Mouse (Mus musculus) erythroblast, adult 5-6 weeks (primary cell): ENCODE measurements around the gene Wdr89. TPM values are rescaled to one million over a fixed set of nuclear protein-coding genes. Genes with fewer than 3 reads are reported as not detected.

Source experiments
- ATAC-seq: replicated peaks from 2 replicates; pipeline ENCODE4 v1.8.0; 2016; ENCODE audit warnings: moderate number of reproducible peaks, mild to moderate bottlenecking, moderate TSS enrichment, inconsistent platforms; ENCODE audit not compliant: poor library complexity, low FRiP score, severe bottlenecking
- total RNA-seq, 2 experiments: library from RNA; stranded (forward) in 1 of 2; stranded (reverse) in 1 of 2; fragments of 150-400 nt in 1 of 2; fragments of 200-764, 138-1000 nt in 1 of 2; gene quantifications; 2 replicates each; pipeline versions ENCODE4 v1.2.3 to v1.2.4; 2015 to 2017; ENCODE audit warnings: low replicate concordance in 2 of 2

Gene Wdr89
- total RNA-seq, 2 experiments from 2014 or later, result 3.7 to 4.8 TPM

- no peak for ATAC-seq
Measured at GRCm38 (mm10) chr12:75671759-75672315, 2.5 kb upstream of the Wdr89 start.

GRCm38 (mm10) chr12:75670611-75671010, 1.3 kb upstream of the Wdr89 start:
- no peak for ATAC-seq

- ATAC-seq, result peak; percentile 19
Measured at GRCm38 (mm10) chr12:75668916-75669257, 450 bp downstream of the Wdr89 start.

- ATAC-seq, result no peak
Measured at GRCm38 (mm10) chr12:75668221-75668620, 1.1 kb downstream of the Wdr89 start.

GRCm38 (mm10) chr12:75666939-75667338, 2.4 kb downstream of the Wdr89 start:
- no peak for ATAC-seq

GRCm38 (mm10) chr12:75664516-75664810, 4.9 kb downstream of the Wdr89 start:
- no peak for ATAC-seq

- no peak for ATAC-seq
Measured at GRCm38 (mm10) chr12:75663646-75664515, 5.5 kb downstream of the Wdr89 start.

GRCm38 (mm10) chr12:75662376-75662775, 7.0 kb downstream of the Wdr89 start:
- ATAC-seq, result no peak

GRCm38 (mm10) chr12:75658403-75658802, 10.9 kb downstream of the Wdr89 start:
- ATAC-seq, result no peak

- no peak for ATAC-seq
Measured at GRCm38 (mm10) chr12:75656580-75656979, 12.8 kb downstream of the Wdr89 start.

- ATAC-seq, result no peak
Measured at GRCm38 (mm10) chr12:75654247-75654801, 15.0 kb downstream of the Wdr89 start.

GRCm38 (mm10) chr12:75649706-75650093, 19.6 kb downstream of the Wdr89 start:
- no peak for ATAC-seq

GRCm38 (mm10) chr12:75649058-75649705, 20.2 kb downstream of the Wdr89 start:
- ATAC-seq, result no peak

- no peak for ATAC-seq
Measured at GRCm38 (mm10) chr12:75648281-75648680, 21.1 kb downstream of the Wdr89 start.

- ATAC-seq, result no peak
Measured at GRCm38 (mm10) chr12:75647663-75648062, 21.7 kb downstream of the Wdr89 start.

- no peak for ATAC-seq
Measured at GRCm38 (mm10) chr12:75645780-75646179, 23.6 kb downstream of the Wdr89 start.

- no peak for ATAC-seq
Measured at GRCm38 (mm10) chr12:75641726-75642125, 27.6 kb downstream of the Wdr89 start.

- ATAC-seq, result no peak
Measured at GRCm38 (mm10) chr12:75638345-75638744, 31.0 kb downstream of the Wdr89 start.

GRCm38 (mm10) chr12:75637103-75637502, 32.2 kb downstream of the Wdr89 start:
- ATAC-seq, result no peak

- ATAC-seq, result no peak
Measured at GRCm38 (mm10) chr12:75635771-75636430, 33.4 kb downstream of the Wdr89 start.
